Mouse (Mus musculus): Measurements from ENCODE around the gene Mark3.

Gene Mark3

GRCm38 (mm10) chr12:111703301-111703700, 129.0 kb downstream of the Mark3 start:
- no peak for DNase-seq

GRCm38 (mm10) chr12:111704609-111705008, 130.3 kb downstream of the Mark3 start:
- DNase-seq = no peak

- DNase-seq = no peak
Observed at GRCm38 (mm10) chr12:111705186-111705973, 131.1 kb downstream of the Mark3 start.

Measured in right cerebral cortex, postnatal 4 days (tissue).